Mouse (Mus musculus): ENCODE results near the gene Bcl2l13.

Bcl2l13 gene

GRCm38 (mm10) chr6:120929421-120929820 is 93.4 kb downstream of the Bcl2l13 start:
- ATAC-seq (ENCODE audit: low TSS enrichment): no peak

- ATAC-seq (ENCODE audit: low TSS enrichment): no peak
Observed at GRCm38 (mm10) chr6:120930450-120931306, 94.7 kb downstream of the Bcl2l13 start.

GRCm38 (mm10) chr6:120932597-120932996 is 96.6 kb downstream of the Bcl2l13 start:
- ATAC-seq (ENCODE audit: low TSS enrichment): no peak; the same call in 1 of the 2 replicates

DNA sequence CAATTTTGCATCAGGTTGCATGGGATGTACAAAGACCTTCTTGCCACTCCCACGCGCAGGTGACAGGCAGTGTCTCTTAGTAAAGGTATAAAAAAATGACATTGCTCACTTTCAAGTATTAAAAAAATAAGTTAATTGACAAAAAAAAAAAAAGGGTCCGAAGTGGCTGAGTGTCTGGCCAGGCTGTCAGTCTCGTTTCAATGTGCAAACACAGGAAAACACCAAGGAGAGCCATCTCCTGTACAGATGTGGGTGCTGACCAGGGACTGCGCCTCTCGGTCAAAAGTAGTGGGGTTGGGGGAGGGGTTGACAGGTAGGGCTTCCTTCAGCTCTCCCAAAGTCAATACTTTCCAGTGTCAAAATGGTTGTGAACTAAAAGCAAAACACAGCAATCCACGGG is 97.7 kb downstream of the Bcl2l13 start:
- no peak for ATAC-seq (ENCODE audit: low TSS enrichment)

- ATAC-seq (ENCODE audit: low TSS enrichment): no peak
Observed at GRCm38 (mm10) chr6:120934176-120934575, 98.2 kb downstream of the Bcl2l13 start.

GRCm38 (mm10) chr6:120937104-120937617 is 101.1 kb downstream of the Bcl2l13 start:
- ATAC-seq (ENCODE audit: low TSS enrichment): no peak

DNA sequence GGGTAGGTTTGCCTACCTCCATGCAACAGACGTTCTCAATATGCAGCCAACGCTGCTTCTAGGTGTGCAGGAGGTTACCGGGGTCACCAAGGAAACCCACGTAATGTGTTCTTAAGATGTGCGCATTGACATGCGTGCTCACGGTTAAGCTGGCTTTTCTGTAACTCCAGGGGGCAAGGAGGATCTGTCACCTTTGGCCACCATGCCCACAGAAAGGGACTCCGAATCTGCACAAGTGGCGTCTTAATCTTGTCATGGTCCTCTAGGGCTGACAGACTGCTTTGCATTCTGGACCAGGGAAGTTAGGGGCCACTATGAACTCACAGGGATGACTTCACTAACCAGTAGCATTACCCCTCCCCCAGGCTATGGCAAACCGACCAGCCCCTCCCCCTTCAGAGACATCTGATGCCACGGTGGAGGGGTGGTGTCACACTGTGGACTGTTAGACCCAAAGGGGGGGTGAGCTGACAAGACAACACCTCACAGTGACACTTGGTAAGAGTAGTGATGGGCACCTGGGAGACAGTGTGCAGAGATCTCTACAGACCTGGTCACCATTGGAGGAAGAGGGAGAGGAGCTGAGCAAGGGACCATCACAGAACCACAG is 102.1 kb downstream of the Bcl2l13 start:
- ATAC-seq (ENCODE audit: low TSS enrichment): no peak

- no peak for ATAC-seq (ENCODE audit: low TSS enrichment)
Observed at GRCm38 (mm10) chr6:120938763-120939450, 102.9 kb downstream of the Bcl2l13 start.

GRCm38 (mm10) chr6:120939783-120940182 is 103.8 kb downstream of the Bcl2l13 start:
- no peak for ATAC-seq (ENCODE audit: low TSS enrichment)

- no peak for ATAC-seq (ENCODE audit: low TSS enrichment)
Observed at GRCm38 (mm10) chr6:120940446-120941083, 104.6 kb downstream of the Bcl2l13 start.

DNA sequence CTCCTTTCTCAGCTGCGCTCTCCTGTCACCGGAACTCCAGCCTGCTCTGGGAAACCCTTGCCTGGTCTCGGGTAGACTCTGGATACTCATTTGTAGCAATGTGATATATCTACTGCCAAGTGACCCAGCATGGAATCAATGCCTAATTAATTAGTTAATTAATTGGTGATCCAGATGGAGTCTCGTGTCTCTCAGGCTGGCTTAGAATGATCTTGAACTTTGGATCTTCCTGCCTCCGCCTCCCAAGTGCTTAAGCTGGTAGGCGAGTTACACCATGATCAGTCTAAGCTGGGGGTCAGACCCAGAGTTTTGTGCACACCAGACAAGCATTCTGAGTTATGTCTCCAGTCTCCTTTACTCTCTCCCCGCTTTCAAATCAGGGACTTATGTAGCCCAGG is 105.1 kb downstream of the Bcl2l13 start:
- ATAC-seq (ENCODE audit: low TSS enrichment): no peak

DNA sequence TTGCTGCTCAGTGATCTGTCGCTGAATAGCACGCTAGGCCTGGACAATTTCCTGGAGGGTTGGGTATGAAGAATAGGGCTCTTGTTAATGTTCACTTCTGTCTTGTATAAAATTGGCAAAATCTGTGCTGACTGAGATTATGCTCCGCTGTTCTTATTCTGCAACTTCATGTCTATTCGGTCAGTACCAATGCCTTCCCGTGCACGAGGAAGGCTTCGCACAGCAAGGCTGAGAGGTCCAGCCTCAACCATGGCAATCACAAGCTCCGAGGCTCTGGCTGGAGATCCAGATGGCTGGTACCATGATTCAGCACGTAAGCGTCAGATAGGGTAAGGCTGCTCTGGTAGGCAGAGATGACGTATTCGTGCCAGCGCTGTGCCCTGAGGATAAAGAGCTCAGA is 105.6 kb downstream of the Bcl2l13 start:
- ATAC-seq (ENCODE audit: low TSS enrichment): peak; percentile 70

Measured in frontal cortex, adult (tissue).